Mouse (Mus musculus) heart, adult 9 months (tissue): Measurements from ENCODE around the gene Hs2st1.

Experiments
- DNase-seq, 2 experiments: peaks; one replicate each; pipeline ENCODE4 v3.0.0; 2022; ENCODE audit warnings: low spot score in 2 of 2

Hs2st1 gene

GRCm38 (mm10) chr3:144586731-144587130, 16.8 kb upstream of the Hs2st1 start:
- no peak for DNase-seq

GRCm38 (mm10) chr3:144584789-144585553, 15.0 kb upstream of the Hs2st1 start:
- no peak for DNase-seq

GRCm38 (mm10) chr3:144583789-144584188, 13.8 kb upstream of the Hs2st1 start:
- no peak for DNase-seq

- no peak for DNase-seq
Measured at GRCm38 (mm10) chr3:144582306-144582705, 12.3 kb upstream of the Hs2st1 start.

DNA sequence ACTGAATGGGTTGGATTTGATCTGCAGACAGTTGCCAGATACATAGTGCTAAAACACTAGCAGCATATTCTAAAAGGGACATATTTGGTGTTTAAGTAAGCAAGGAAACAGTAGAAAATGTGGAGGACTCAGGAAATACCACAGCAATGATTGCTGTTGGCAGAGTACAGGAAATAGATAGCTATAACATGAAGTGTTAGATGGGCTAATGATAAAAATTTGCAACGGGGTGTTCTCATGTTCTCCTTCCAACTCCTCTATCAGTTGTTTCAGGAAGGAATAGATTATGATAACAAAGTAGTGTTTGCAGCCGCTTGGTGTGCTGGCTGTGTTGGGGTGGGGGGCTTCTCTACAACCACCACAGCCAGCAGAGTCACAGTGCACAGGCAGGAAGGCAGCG, 11.9 kb upstream of the Hs2st1 start:
- no peak for DNase-seq

- no peak for DNase-seq
Measured at GRCm38 (mm10) chr3:144580281-144580680, 10.3 kb upstream of the Hs2st1 start.

- no peak for DNase-seq
Measured at GRCm38 (mm10) chr3:144579796-144580195, 9.8 kb upstream of the Hs2st1 start.

- no peak for DNase-seq
Measured at GRCm38 (mm10) chr3:144578921-144579320, 8.9 kb upstream of the Hs2st1 start.

GRCm38 (mm10) chr3:144577366-144578340, 7.7 kb upstream of the Hs2st1 start:
- DNase-seq = no peak

- no peak for DNase-seq
Measured at GRCm38 (mm10) chr3:144574256-144574655, 4.3 kb upstream of the Hs2st1 start.

DNA sequence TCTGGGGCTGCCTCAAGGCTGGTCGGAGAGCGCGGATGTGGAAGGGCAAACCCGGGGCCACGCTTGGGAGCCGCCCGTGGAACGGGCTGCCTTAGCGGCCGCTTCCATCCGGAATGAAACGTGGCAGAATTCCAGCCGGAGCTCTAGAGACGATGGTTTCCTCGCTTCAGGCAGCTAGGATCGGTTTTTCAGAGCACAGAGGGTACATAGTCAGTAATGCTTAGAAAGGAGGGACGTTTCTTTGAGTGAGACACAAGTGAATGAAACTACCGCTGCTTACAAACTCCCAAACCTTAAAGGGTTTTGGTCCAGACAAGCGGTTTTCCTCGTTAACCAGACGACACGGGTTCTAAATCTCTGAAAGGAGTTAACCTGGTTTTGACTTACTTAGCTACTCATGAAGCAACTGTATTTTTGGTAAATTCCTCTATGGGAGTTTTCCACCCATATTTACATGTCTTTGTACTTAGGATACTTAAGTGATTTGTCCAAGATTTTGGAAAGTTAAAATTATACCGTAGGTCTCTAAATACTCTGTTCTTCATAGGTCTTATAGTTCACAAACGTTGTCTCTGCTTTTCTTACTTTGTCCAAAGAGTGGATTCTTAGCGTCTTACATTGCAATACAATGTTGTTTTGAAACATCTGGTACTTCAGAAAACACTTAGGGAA, 971 bp upstream of the Hs2st1 start:
- no peak for DNase-seq

GRCm38 (mm10) chr3:144569401-144569971, 495 bp downstream of the Hs2st1 start:
- peak in 1 of 2 experiments; percentile 24 for DNase-seq

- DNase-seq = no peak
Measured at GRCm38 (mm10) chr3:144568861-144569361, 1.1 kb downstream of the Hs2st1 start.

DNA sequence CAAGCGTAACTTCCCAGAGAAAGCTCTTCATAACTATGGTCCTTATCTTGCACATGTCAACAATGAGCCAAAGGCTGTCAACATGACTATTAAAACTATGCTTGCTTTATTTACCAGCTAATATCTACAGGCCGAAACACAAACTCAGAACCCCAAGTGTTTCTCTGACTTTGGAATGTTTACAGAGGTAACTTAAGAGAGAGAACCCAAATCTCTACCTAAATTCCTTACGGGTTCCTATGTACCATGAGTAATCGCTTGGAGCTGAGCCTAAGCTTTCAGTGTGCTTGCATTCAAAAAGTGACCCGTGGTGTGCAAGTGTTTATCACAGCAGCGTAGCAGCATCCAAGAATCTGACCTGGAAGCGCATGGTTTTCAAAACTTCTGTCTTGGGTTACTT, 4.8 kb downstream of the Hs2st1 start:
- no peak for DNase-seq

GRCm38 (mm10) chr3:144563916-144564315, 6.1 kb downstream of the Hs2st1 start:
- DNase-seq = no peak

- peak in 1 of 2 experiments; percentile 32 for DNase-seq
Measured at GRCm38 (mm10) chr3:144561511-144562250, 8.3 kb downstream of the Hs2st1 start.

- no peak for DNase-seq
Measured at GRCm38 (mm10) chr3:144558274-144558673, 11.7 kb downstream of the Hs2st1 start.

- DNase-seq = no peak
Measured at GRCm38 (mm10) chr3:144556625-144557324, 13.2 kb downstream of the Hs2st1 start.

DNA sequence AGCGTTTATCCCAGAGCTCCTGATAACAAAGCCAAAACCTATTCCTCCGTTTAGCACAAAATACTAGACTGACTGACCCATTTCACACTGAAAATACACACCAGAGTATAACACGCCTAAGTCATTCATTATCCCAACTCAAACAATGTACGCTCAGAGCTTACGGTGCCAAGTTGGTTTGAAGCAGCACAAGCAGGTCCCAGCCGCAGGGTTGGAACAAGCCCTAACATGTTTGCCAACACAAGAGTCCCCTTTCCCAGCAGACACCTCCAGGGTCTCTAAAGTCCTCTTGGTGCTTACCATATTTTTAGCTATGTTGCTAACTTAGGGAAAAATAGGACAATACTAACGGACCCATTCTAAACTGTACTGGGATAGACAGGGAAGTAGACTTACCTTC, 14.8 kb downstream of the Hs2st1 start:
- no peak for DNase-seq

DNA sequence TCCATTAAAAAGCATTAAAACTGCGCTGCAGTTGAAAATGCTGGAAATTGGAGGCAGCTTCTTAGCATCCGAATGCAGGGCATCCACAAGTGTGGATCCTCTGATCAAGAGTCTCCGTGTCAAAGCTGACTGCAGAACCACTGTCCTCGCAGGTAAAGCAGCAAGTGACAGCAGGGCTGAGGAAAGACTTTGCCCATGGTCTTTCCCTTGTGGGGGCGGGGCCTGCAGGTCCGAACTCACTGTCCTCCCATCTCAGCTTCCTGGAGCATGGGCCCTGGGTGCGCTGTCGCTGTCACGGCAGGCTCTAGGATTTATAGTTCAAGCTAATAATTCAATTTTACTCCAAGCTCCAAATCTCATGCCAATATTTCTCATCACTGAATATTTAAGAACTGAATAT, 15.5 kb downstream of the Hs2st1 start:
- DNase-seq = no peak
